Mouse (Mus musculus) frontal cortex, adult 2 months (tissue): ENCODE results near the gene Gm8857. TPM values are rescaled to one million over a fixed set of nuclear protein-coding genes. Genes with fewer than 3 reads are reported as not detected.
"Not testable (repeated sequence)": the region's sequence is repeated elsewhere in the genome, so short reads cannot be mapped to it uniquely, and the experiment has no call there.

Experiments used
- DNase-seq, 2 experiments: peaks; one replicate each; pipeline ENCODE4 v3.0.0; 2022; ENCODE audit warnings: low spot score in 1 of 2; ENCODE audit errors: extremely low spot score in 1 of 2
- polyA plus RNA-seq: library from polyadenylated mRNA; depleted of rRNA; stranded (reverse); fragments of >200 nt; gene quantifications from 2 replicates; pipeline ENCODE4 v1.2.3, GENCODE M21; 2012; rRNA removed

Gene Gm8857
- polyA plus RNA-seq, result not detected in 2 replicates

DNA sequence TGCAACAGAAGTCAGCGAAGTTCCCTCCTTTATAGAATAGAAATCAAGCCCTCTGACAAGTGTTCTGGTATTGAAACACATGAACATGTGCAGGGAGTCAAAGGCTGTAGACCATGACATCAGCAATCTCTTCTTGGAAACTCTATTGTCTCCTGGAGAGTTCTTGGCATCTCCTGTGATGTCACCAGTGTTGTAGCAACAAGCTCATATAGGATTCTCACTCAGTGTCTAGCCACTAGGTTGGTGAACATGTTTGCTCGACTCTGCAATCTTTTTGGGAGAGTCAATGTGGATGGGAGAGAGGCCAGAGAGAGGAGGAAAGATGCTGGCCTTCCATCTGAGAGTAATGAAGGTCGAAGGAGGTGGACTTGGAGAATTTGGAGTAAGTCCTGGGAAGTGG, at the start of gene Gm8857, which contains the start of gene Gm8871:
TSS of gene Gm8857 (plus strand) at position 303 of the 400 bp plus-strand sequence.
TSS of gene Gm8871 (plus strand) at position 301 of the 400 bp plus-strand sequence.
- not testable (repeated sequence) for DNase-seq

DNA sequence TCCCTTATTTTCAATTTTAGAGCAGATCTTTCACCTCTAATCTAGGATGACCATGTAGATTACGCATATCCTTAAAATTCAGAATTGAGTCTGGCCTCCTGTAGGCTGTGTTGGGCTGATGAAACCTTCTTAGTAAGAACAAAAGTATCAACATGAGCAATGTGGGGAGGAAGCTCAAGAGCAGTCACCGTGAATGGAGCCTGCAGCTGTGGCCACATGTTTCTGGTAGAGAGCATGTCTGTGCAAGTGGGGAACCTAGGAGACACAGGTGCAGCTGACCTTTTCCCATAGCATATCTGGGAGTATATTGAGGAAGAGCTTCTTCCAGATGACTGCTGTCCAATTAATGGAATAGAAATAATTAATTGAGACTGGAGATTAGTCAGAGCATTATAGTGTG, 5.9 kb downstream of the Gm8857 start:
- not testable (repeated sequence) for DNase-seq

DNA sequence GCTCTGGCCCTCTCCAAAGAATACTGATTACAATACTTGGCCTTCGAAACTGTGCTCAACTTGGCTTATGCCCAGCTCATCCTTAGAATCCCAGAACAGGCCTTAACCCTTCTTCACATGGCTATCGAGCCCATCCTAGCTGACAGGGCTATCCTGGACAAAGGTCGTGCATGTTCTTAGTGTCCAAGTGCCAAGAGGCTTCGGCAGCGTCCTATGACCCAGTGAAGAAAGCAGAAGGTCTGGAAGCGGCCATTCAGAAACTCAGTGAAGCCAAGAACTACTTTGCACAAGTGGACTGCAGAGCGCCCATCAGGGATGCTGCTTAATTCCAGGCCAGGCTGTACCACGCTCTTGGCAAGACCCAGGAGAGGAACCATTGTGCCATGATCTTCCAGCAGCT, 10.4 kb downstream of the Gm8857 start:
- peak in 1 of 2 experiments; percentile 0 for DNase-seq

Other genes starting within 250 kb of the Gm8857 start
- gene Gm8871, start within 50 bp of the Gm8857 start, polyA plus RNA-seq, result not detected in 2 replicates
- not detected in 2 replicates for gene Gm8879, start 179.8 kb downstream of the Gm8857 start, polyA plus RNA-seq
- gene Gm5861, start 235.3 kb downstream of the Gm8857 start, polyA plus RNA-seq, result not detected in 2 replicates